Mouse (Mus musculus) granulocyte monocyte progenitor cell, adult 5-6 weeks (primary cell): ENCODE data around the gene Rab12. TPM values are rescaled to one million over a fixed set of nuclear protein-coding genes. Genes with fewer than 3 reads are reported as not detected.

Experiments used
- ATAC-seq: replicated peaks from 2 replicates; pipeline ENCODE4 v1.8.0; 2016; ENCODE audit warnings: mild to moderate bottlenecking, moderate TSS enrichment, inconsistent platforms; ENCODE audit not compliant: poor library complexity, severe bottlenecking
- total RNA-seq, 2 experiments: library from RNA; stranded (forward) in 1 of 2; stranded (reverse) in 1 of 2; fragments of 200-712, 200-1000 nt in 1 of 2; fragments of >200 nt in 1 of 2; fragmentation: Nextera tagmentation in 1 of 2; gene quantifications; 2 replicates each; pipeline ENCODE4 v1.2.3; 2014 to 2017

The Rab12 gene
- total RNA-seq, 2 experiments from 2014 or later, result 19.5 to 19.6 TPM

- peak; percentile 68 for ATAC-seq
These were observed 69.8 kb downstream of the Rab12 start, which contains the start of gene Mtcl1 for GRCm38 (mm10) chr17:66449460-66450341. Gene Mtcl1, minus strand, starts transcription at chr17:66449750.

GRCm38 (mm10) chr17:66448421-66449405 lies 70.8 kb downstream of the Rab12 start:
- ATAC-seq, result peak; percentile 28; the same call in 1 of the 2 replicates

GRCm38 (mm10) chr17:66447978-66448377 lies 71.6 kb downstream of the Rab12 start:
- ATAC-seq, result no peak

GRCm38 (mm10) chr17:66447007-66447312 lies 72.6 kb downstream of the Rab12 start:
- ATAC-seq, result no peak

GRCm38 (mm10) chr17:66446196-66447006 lies 73.1 kb downstream of the Rab12 start:
- ATAC-seq, result no peak

Other genes with a start within 250 kb of the Rab12 start
- not detected in 2 replicates for gene Mtcl1, start 70.0 kb downstream of the Rab12 start, total RNA-seq (2014; fragmentation: Nextera tagmentation)
- not detected in 2 replicates for gene Mtcl1, start 70.0 kb downstream of the Rab12 start, total RNA-seq (2017)
- not detected in 2 replicates for gene Themis3, start 74.9 kb upstream of the Rab12 start, total RNA-seq (2014; fragmentation: Nextera tagmentation)
- not detected in 2 replicates for gene Themis3, start 74.9 kb upstream of the Rab12 start, total RNA-seq (2017)